Mouse (Mus musculus) gastrocnemius, postnatal 36 days (tissue): Measurements from ENCODE around the gene Tet3. TPM values are rescaled to one million over a fixed set of nuclear protein-coding genes. Genes with fewer than 3 reads are reported as not detected.

Experiments used
- DNase-seq, 2 experiments: peaks; one replicate each; pipeline ENCODE4 v3.0.0; 2022
- intact Hi-C: fragments of 180-260 bp; cut with DNase I; formaldehyde crosslinking; loops from one replicate; pipeline ENCODE4 v1.15.1; 2025
- total RNA-seq, 2 experiments: library from RNA; stranded (reverse); gene quantifications; 2 replicates each; pipeline ENCODE4 v1.2.3; 2021

Tet3 gene
- total RNA-seq, 2 experiments from 2014 or later: 21.1 to 23.7 TPM

- no peak for DNase-seq
- intact Hi-C loops: no loop called here
Measured at GRCm38 (mm10) chr6:83480019-83480655, 21.3 kb upstream of the Tet3 start.

- intact Hi-C loops: no loop called here
- DNase-seq: no peak
Measured at GRCm38 (mm10) chr6:83479193-83479592, 20.3 kb upstream of the Tet3 start.

- no peak for DNase-seq
Measured at GRCm38 (mm10) chr6:83478628-83479027, 19.7 kb upstream of the Tet3 start.

GRCm38 (mm10) chr6:83478217-83478616, 19.3 kb upstream of the Tet3 start:
- DNase-seq: no peak
- intact Hi-C loops: no loop called here

More at GRCm38 (mm10) chr6:83478628-83479027, 19.7 kb upstream of the Tet3 start:
- intact Hi-C loops: no loop called here

GRCm38 (mm10) chr6:83475431-83475830, 16.5 kb upstream of the Tet3 start:
- intact Hi-C loops: no loop called here
- no peak for DNase-seq

GRCm38 (mm10) chr6:83473240-83473639, 14.4 kb upstream of the Tet3 start:
- DNase-seq: peak; percentile 59 to 61
- intact Hi-C loops: no loop called here

- DNase-seq: no peak
- intact Hi-C loops: no loop called here
Measured at GRCm38 (mm10) chr6:83471739-83472138, 12.9 kb upstream of the Tet3 start.

- intact Hi-C loops: no loop called here
- no peak for DNase-seq
Measured at GRCm38 (mm10) chr6:83464011-83464410, 5.1 kb upstream of the Tet3 start.

GRCm38 (mm10) chr6:83456984-83457810, 1.7 kb downstream of the Tet3 start:
- intact Hi-C loops: loop anchor here (2.0 to 5.0 kb wide), 2 partner anchors 46 to 100 kb away; no protein-coding TSS in a partner anchor
- no peak for DNase-seq

GRCm38 (mm10) chr6:83456131-83456983, 2.5 kb downstream of the Tet3 start:
- intact Hi-C loops: loop anchor here (2.0 to 5.0 kb wide), 2 partner anchors 46 to 99 kb away; no protein-coding TSS in a partner anchor
- DNase-seq: peak; percentile 69 to 76

- intact Hi-C loops: loop anchor here (2.0 to 5.0 kb wide), 2 partner anchors 47 to 98 kb away; no protein-coding TSS in a partner anchor
- DNase-seq: no peak
Measured at GRCm38 (mm10) chr6:83455328-83456130, 3.4 kb downstream of the Tet3 start.

- intact Hi-C loops: no loop called here
Measured at GRCm38 (mm10) chr6:83453706-83454105, 5.2 kb downstream of the Tet3 start.

GRCm38 (mm10) chr6:83450451-83451303, 8.2 kb downstream of the Tet3 start:
- DNase-seq: no peak
- intact Hi-C loops: no loop called here

More at GRCm38 (mm10) chr6:83453706-83454105, 5.2 kb downstream of the Tet3 start:
- no peak for DNase-seq

GRCm38 (mm10) chr6:83449440-83449839, 9.4 kb downstream of the Tet3 start:
- intact Hi-C loops: no loop called here
- no peak for DNase-seq

GRCm38 (mm10) chr6:83448911-83449310, 10.0 kb downstream of the Tet3 start:
- intact Hi-C loops: no loop called here
- no peak for DNase-seq

GRCm38 (mm10) chr6:83447031-83447430, 11.9 kb downstream of the Tet3 start:
- intact Hi-C loops: no loop called here

GRCm38 (mm10) chr6:83445796-83446195, 13.1 kb downstream of the Tet3 start:
- intact Hi-C loops: no loop called here

More at GRCm38 (mm10) chr6:83447031-83447430, 11.9 kb downstream of the Tet3 start:
- DNase-seq: no peak

GRCm38 (mm10) chr6:83443441-83444340, 15.2 kb downstream of the Tet3 start:
- peak; percentile 52 to 69 for DNase-seq
- intact Hi-C loops: no loop called here

More at GRCm38 (mm10) chr6:83445796-83446195, 13.1 kb downstream of the Tet3 start:
- no peak for DNase-seq
